Mouse (Mus musculus) limb, embryonic 12.5 days (tissue): ENCODE results near the gene Lgals3. TPM values are rescaled to one million over a fixed set of nuclear protein-coding genes. Genes with fewer than 3 reads are reported as not detected.

ENCODE experiments used
- ATAC-seq: fragments of 200-750 bp; cut with Nextera tagmentation; 2 replicates; pipeline ENCODE4 v1.8.0; 2017; ENCODE audit warnings: low read depth, moderate TSS enrichment; ENCODE audit not compliant: insufficient number of reproducible peaks, insufficient read depth, low FRiP score, low TSS enrichment
- H3K27ac ChIP-seq: fragments of 300-500 bp; sonication (generic); 2 replicates; pipeline ENCODE4 v1.5.1; 2016; ENCODE audit warnings: mild to moderate bottlenecking, moderate library complexity
- H3K27me3 ChIP-seq: fragments of 300-500 bp; sonication (generic); 2 replicates; pipeline ENCODE4 v1.6.1; 2016; ENCODE audit warnings: mild to moderate bottlenecking, moderate library complexity
- H3K36me3 ChIP-seq: fragments of 300-500 bp; sonication (generic); 2 replicates; pipeline ENCODE4 v1.6.1; 2016; ENCODE audit warnings: mild to moderate bottlenecking, moderate library complexity
- H3K4me1 ChIP-seq: fragments of 300-500 bp; sonication (generic); replicated peaks from 2 replicates; pipeline ENCODE4 v1.6.1; 2016
- H3K4me2 ChIP-seq: fragments of 300-500 bp; sonication (generic); 2 replicates; pipeline ENCODE4 v1.6.1; 2016; ENCODE audit warnings: mild to moderate bottlenecking, moderate library complexity
- H3K4me3 ChIP-seq: fragments of 300-500 bp; sonication (generic); replicated peaks from 2 replicates; pipeline ENCODE4 v1.5.1; 2016; ENCODE audit warnings: mild to moderate bottlenecking
- H3K9ac ChIP-seq: fragments of 300-500 bp; sonication (generic); replicated peaks from 2 replicates; pipeline ENCODE4 v1.6.1; 2016; ENCODE audit warnings: mild to moderate bottlenecking, moderate library complexity
- H3K9me3 ChIP-seq: fragments of 300-500 bp; sonication (generic); 2 replicates; pipeline ENCODE4 v1.6.1; 2016; ENCODE audit warnings: mild to moderate bottlenecking, moderate library complexity
- WGBS: fragments of 180-500 bp; shearing (Covaris S2); methylation state at CpG from one replicate; pipeline ENCODE4 v1.1.7; 2016; 5-methylcytosine and 5-hydroxymethylcytosine counted together
- polyA plus RNA-seq: library from polyadenylated mRNA; unstranded; fragments of >200 nt; fragmentation: Nextera tagmentation; extraction: Ambion mirVana; gene quantifications from 2 replicates; pipeline ENCODE4 v1.2.1, GENCODE M21; 2016

Gene Lgals3
- polyA plus RNA-seq, 1 experiment from 2014 or later: 0.87 TPM

GRCm38 (mm10) chr14:47350974-47351373, 16.6 kb upstream of the Lgals3 start:
- Histone ChIP-seq H3K9me3 (no peaks in the 10 kb centered on the region), H3K4me3 (no peak overlapping the region), H3K27me3 (no peaks in the 10 kb centered on the region), H3K36me3 (no peaks in the 10 kb centered on the region), H3K9ac (no peak overlapping the region), H3K4me2 (no peak overlapping the region), H3K4me1 (no peaks in the 10 kb centered on the region), H3K27ac (no peak overlapping the region)
- no peak for ATAC-seq
- 86% methylated on average over 2 of the region's 2 CpGs for WGBS

- Histone ChIP-seq H3K4me1 (no peaks in the 10 kb centered on the region), H3K9me3 (no peaks in the 10 kb centered on the region), H3K36me3 (no peaks in the 10 kb centered on the region), H3K9ac (no peak overlapping the region), H3K4me2 (no peak overlapping the region), H3K27ac (no peak overlapping the region), H3K4me3 (no peak overlapping the region), H3K27me3 (no peaks in the 10 kb centered on the region)
- WGBS: 90% methylated on average over 10 of the region's 10 CpGs
- no peak for ATAC-seq
Measured at GRCm38 (mm10) chr14:47352272-47352671, 15.3 kb upstream of the Lgals3 start.

DNA sequence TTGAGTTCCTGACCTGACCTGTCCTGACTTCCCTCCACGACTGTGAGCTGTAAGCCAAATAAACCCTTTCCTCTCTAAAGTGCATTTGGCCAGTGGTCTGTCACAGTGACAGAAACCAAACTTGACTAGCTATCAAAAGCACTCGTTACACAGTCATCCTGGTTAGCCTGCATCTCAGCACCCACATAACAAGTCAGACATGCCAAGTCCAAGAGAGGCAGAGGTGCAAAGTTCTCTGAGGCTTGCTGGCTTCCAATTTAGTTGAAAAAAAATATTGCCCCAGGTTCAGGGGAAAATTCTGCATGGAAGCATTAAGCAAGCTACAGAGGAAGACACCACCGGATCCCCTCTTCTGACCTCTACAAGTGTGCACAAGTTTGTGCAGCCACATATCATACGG, 14.3 kb upstream of the Lgals3 start:
- Histone ChIP-seq H3K9ac (no peak overlapping the region), H3K27me3 (no peaks in the 10 kb centered on the region), H3K36me3 (no peaks in the 10 kb centered on the region), H3K9me3 (no peaks in the 10 kb centered on the region), H3K4me3 (no peak overlapping the region), H3K4me2 (no peak overlapping the region), H3K27ac (no peak overlapping the region), H3K4me1 (no peaks in the 10 kb centered on the region)
- 80% methylated on average over 4 of the region's 4 CpGs for WGBS
- ATAC-seq: no peak

DNA sequence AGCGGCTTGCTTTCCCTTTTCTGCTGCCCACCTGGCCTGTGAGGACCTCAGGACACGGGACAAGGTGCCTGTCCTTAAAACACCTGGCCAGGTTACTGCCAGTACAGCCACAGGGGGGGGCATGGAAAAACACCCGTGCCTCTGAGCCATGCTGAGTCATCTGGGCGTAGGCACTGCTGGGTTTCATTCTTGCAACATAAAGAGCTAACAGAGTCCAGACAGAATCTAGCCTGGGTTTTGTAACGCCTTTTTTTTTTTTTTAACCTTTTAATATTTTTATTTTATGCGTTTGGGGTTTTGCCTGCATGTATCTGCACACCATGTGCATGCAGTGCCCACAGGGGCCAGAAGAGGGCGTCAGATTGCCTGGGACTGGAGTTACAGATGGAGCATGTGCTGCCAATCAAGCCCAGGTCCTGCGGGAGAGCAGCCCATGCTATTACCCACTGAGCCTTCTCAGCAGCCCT, 13.4 kb upstream of the Lgals3 start:
- Histone ChIP-seq H3K4me3 (no peak overlapping the region), H3K9ac (no peak overlapping the region), H3K4me2 (no peak overlapping the region), H3K4me1 (no peaks in the 10 kb centered on the region), H3K36me3 (no peaks in the 10 kb centered on the region), H3K9me3 (no peaks in the 10 kb centered on the region), H3K27me3 (no peaks in the 10 kb centered on the region), H3K27ac (no peak overlapping the region)
- 61% methylated on average over 8 of the region's 8 CpGs for WGBS
- ATAC-seq: no peak

DNA sequence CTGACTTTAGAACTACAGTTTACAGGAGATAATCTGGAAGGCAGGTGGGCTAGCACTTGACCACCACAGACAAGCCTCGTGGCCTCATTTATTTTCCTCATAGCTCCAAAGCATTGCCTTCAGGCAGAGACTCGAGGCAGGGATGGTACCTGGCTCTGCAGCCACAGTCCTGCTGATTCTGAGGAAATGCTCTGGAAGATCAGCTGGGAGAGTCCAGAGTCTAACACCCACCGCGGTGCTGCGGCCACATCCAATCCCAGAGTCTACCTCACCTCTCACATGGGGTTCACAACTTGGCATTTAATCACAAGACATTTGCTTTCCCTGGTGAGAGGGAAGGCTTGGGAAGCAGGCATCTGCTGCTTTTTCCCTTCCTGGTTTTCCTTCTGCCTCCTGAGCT, 12.6 kb upstream of the Lgals3 start:
- no peak for ATAC-seq
- Histone ChIP-seq H3K36me3 (no peaks in the 10 kb centered on the region), H3K9ac (no peak overlapping the region), H3K4me3 (no peak overlapping the region), H3K4me1 (no peaks in the 10 kb centered on the region), H3K27me3 (no peaks in the 10 kb centered on the region), H3K4me2 (no peak overlapping the region), H3K9me3 (no peaks in the 10 kb centered on the region), H3K27ac (no peak overlapping the region)
- 72% methylated on average over 5 of the region's 5 CpGs for WGBS

DNA sequence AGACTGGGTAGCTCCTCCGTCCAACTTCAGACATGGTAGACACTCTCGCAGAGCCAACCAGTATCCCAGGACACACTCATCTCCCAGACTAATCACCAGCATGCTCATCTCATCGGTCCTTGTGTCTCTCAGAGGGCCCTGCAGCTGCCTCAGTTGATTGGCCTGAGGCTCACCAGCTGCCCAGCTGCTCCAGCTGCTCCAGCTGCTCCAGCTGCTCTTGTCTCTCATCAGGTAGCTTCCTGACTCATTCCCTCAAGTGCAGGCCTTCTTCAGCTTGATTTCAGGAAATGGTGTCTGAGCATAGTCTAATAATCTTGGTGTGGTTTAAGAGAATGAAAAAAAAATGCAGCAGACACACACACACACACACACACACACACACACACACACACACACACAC, 10.9 kb upstream of the Lgals3 start:
- Histone ChIP-seq H3K4me1 (no peaks in the 10 kb centered on the region), H3K27ac (no peak overlapping the region), H3K27me3 (no peaks in the 10 kb centered on the region), H3K4me3 (no peak overlapping the region), H3K9ac (no peak overlapping the region), H3K9me3 (no peaks in the 10 kb centered on the region), H3K4me2 (no peak overlapping the region), H3K36me3 (no peaks in the 10 kb centered on the region)
- ATAC-seq: no peak
- 79% methylated on average over 3 of the region's 3 CpGs for WGBS

DNA sequence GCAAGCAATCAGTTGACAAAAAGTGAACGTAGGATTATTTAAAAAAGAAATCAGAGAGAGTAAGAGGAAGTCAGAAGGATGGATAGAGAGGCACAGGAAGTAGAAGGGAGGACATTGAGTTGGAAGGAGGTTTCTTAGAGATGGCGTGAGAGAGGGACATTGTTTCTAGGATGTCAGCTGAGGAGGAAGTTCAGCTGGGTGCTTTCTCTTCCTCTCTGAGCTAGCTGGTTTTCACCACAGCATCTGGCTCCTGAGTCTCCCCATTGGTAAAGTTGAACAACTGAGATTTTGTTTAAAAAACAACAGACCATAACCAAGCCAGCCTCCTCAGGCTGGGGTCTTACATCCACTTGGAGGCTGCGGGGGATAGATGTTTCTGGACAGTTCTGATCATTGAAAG, 7.9 kb upstream of the Lgals3 start:
- Histone ChIP-seq H3K9ac (no peak overlapping the region), H3K4me1 (no peaks in the 10 kb centered on the region), H3K27me3 (no peaks in the 10 kb centered on the region), H3K9me3 (no peaks in the 10 kb centered on the region), H3K4me3 (no peak overlapping the region), H3K36me3 (no peaks in the 10 kb centered on the region), H3K27ac (no peak overlapping the region), H3K4me2 (no peak overlapping the region)
- ATAC-seq: no peak
- 80% methylated on average over 3 of the region's 3 CpGs for WGBS

DNA sequence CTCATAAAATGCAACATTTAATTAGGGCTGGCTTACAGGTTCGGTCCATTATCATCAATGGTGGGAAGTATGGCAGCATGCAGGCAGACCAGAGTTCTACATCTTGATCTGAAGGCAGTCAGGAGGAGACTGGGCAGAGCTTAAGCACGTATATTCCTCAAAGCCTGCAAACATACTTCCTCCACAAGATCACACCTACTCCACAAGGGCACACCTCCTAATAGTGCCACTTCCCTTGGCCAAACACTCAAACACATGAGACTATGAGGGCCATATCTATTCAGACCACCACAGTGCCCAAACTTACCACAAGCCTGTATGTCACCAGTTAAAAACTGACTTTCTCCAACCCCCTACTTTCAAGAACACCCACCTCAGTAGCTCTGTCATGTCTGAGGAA, 6.1 kb upstream of the Lgals3 start:
- no peak overlapping the region for H3K4me3 ChIP-seq
- H3K27me3 ChIP-seq: peaks cover 10% of the 10 kb centered on the region; the same call in 1 of the 2 replicates
- no peak overlapping the region for H3K4me2 ChIP-seq
- H3K9ac ChIP-seq: no peak overlapping the region
- no peaks in the 10 kb centered on the region for H3K9me3 ChIP-seq
- ATAC-seq: no peak
- 87% methylated on average over 2 of the region's 2 CpGs for WGBS
- no peaks in the 10 kb centered on the region for H3K4me1 ChIP-seq
- H3K36me3 ChIP-seq: no peaks in the 10 kb centered on the region
- H3K27ac ChIP-seq: no peak overlapping the region

- Histone ChIP-seq H3K9ac (no peak overlapping the region), H3K4me2 (no peak overlapping the region), H3K4me1 (no peaks in the 10 kb centered on the region), H3K9me3 (no peaks in the 10 kb centered on the region), H3K27me3 (peaks cover 10% of the 10 kb centered on the region; the same call in 1 of the 2 replicates), H3K4me3 (no peak overlapping the region), H3K36me3 (no peaks in the 10 kb centered on the region), H3K27ac (no peak overlapping the region)
- no peak for ATAC-seq
- 86% methylated on average over 9 of the region's 9 CpGs for WGBS
Measured at GRCm38 (mm10) chr14:47361899-47362298, 5.7 kb upstream of the Lgals3 start.

DNA sequence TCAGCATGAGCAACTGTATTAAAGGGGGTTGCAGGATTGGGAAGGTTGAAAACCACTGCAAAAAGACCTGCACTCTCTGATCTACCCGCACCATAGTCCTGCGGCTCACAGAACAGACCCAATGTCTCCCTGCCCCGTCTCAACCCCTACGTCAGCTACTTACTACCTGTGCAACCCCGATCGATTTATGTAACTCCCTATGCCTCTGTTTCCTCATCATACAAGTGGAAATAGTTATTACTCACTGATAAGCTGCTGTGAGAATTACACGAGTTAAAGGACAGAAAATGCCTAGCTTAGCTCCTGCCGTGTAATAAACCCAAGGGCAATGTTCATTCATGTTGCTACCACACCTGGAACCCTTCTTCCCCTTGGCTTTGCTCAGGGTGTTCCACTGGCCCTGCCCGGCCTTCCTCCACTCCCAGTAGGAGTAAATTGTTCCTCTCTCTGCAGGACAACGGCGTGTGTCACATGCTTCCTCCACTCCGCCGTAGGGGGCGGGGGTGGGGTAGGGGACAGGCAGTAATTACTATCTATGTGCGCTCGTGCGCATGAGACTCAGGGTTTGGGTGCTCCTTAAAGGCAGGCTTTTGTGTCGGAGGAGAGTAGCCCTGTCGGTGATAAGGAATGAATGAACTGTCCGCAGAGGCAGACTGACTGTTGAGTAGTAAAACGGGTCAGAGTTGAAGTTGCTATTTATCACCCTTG, 2.7 kb upstream of the Lgals3 start:
- 41% methylated on average over 21 of the region's 21 CpGs for WGBS
- ATAC-seq: no peak
- Histone ChIP-seq H3K27ac (no peak overlapping the region), H3K9me3 (no peaks in the 10 kb centered on the region), H3K4me3 (no peak overlapping the region), H3K4me2 (peak overlapping the region; percentile 23), H3K27me3 (peaks cover 10% of the 10 kb centered on the region; the same call in 1 of the 2 replicates), H3K9ac (no peak overlapping the region), H3K36me3 (no peaks in the 10 kb centered on the region), H3K4me1 (0 out of 2 replicates have a peak, but pooled peaks cover 5% of the 10 kb centered on the region)

DNA sequence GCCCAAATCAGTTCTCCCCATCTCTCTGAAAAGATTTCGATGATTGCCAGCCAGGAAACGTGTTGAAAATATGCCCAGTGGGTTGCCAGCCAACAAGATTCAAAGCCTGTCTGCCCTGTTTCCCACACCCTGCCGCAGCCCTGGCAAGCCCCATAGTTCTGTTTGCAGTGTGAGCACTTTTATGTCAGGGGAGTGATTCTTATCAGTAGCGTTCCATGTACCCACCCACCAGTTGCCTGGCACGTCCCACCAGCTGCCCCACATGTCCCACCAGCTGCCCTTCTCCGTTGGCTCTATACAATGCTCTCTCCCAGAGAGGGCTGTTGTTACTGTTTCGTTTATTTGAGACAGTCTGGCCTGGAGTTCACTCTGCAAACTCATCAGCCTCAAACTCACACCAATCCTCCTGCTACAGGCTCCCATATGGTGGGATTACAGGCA, 650 bp upstream of the Lgals3 start:
- Histone ChIP-seq H3K27ac (no peak overlapping the region), H3K9ac (no peak overlapping the region), H3K4me3 (no peak overlapping the region), H3K4me2 (no peak overlapping the region), H3K4me1 (0 out of 2 replicates have a peak, but pooled peaks cover 5% of the 10 kb centered on the region), H3K27me3 (peaks cover 13% of the 10 kb centered on the region), H3K9me3 (no peaks in the 10 kb centered on the region), H3K36me3 (no peaks in the 10 kb centered on the region)
- WGBS: 63% methylated on average over 7 of the region's 7 CpGs
- ATAC-seq: no peak

DNA sequence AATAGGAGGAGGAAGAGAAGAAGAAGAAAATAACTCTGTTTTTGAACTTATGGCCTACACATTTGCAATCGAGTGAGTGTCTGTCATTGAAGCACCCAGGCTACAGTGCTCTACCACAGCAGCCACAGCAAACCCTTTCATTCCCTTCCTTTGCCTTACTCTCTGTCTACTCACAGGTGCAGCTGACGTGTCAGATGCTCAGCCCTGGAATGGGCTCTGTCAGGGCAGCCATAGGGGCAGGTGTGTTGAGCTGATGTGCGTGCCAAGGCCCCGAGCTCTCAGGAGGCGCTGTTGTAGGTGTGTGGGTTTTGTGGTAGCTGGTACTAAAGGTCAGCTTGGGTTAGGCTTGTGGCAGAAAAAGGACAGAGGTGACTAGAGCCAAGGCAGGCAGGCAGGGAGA, 2.2 kb downstream of the Lgals3 start:
- no peaks in the 10 kb centered on the region for H3K9me3 ChIP-seq
- H3K27ac ChIP-seq: no peak overlapping the region
- WGBS: 89% methylated on average over 5 of the region's 5 CpGs
- peaks cover 38% of the 10 kb centered on the region for H3K27me3 ChIP-seq
- H3K4me3 ChIP-seq: no peak overlapping the region
- ATAC-seq: no peak
- H3K4me1 ChIP-seq: peaks cover 14% of the 10 kb centered on the region
- no peak overlapping the region for H3K9ac ChIP-seq
- H3K4me2 ChIP-seq: no peak overlapping the region
- no peaks in the 10 kb centered on the region for H3K36me3 ChIP-seq
